Mouse (Mus musculus) embryo, embryonic 10 days (tissue): ENCODE measurements at regions not wholly inside any gene's neighbourhood (a gene's known extent, or its start where the extent isn't known, plus 50 kb on each side); places are given as distances from the start of the nearest gene placed in this dataset.

ENCODE experiments used
- DNase-seq: peaks from one replicate; pipeline ENCODE4 v3.0.0-alpha.2; 2015; ENCODE audit warnings: low spot score

- DNase-seq: peak; percentile 9
These were observed 53.1 kb upstream of the Galnt7 start for GRCm38 (mm10) chr8:57705957-57706356.

- no peak for DNase-seq
These were observed 51.3 kb upstream of the Galnt7 start for GRCm38 (mm10) chr8:57704161-57704560.

GRCm38 (mm10) chr8:57702407-57703113, 49.7 kb upstream of the Galnt7 start:
- no peak for DNase-seq
